Mouse (Mus musculus) cerebellum, postnatal 14 days (tissue): Measurements from ENCODE around the gene Ntan1.
"Not testable (repeated sequence)": the region's sequence is repeated elsewhere in the genome, so short reads cannot be mapped to it uniquely, and the experiment has no call there.

Source experiments
- DNase-seq, 2 experiments: peaks; one replicate each; pipeline ENCODE4 v3.0.0; 2021; ENCODE audit warnings: mixed read lengths in 2 of 2

The Ntan1 gene

GRCm38 (mm10) chr16:13818560-13819393, at the start of gene Ntan1:
TSS of gene Ntan1 (plus strand) at chr16:13818845.
- DNase-seq: peak; percentile 98 to 99

GRCm38 (mm10) chr16:13771603-13772002, 47.0 kb upstream of the Ntan1 start:
- DNase-seq: not testable (repeated sequence)

DNA sequence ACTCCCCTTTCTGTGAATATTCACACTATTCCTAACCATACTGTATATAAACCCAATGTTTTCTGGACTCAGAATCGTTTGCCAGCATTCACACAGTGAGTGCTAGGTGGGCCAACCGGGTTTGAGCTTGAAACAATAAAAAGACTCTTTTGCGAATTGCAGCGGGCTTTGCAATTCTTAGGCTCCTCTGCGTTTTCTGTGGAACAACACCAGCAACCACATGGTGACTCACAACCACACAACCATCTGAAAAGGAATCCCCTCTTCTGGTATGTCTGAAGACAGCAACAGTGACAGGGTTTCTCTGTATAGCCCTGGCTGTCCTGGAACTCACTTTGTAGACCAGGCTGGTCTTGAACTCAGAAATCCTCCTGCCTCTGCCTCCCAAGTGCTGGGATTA, 46.6 kb upstream of the Ntan1 start:
- DNase-seq: not testable (repeated sequence)

DNA sequence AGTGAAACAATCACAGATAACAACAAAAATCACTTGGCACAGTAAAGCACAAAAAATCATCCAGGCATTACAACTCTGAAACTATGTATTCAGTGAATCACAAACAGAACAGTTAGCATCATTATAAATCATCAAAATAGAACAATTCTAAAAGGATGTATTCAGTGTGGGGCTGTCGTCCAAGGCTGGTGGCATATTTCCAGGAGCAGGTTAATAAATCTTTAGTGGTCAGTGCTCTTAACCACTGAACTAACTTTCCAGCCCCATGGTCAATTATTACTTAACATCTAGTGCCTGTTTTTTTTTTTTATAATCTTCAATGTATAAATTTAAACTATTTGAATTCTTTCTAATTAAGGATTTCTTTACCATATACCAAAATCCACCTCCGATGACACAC, 44.6 kb upstream of the Ntan1 start:
- not testable (repeated sequence) for DNase-seq

- DNase-seq: not testable (repeated sequence)
These were observed 44.0 kb upstream of the Ntan1 start for GRCm38 (mm10) chr16:13774651-13775050.

DNA sequence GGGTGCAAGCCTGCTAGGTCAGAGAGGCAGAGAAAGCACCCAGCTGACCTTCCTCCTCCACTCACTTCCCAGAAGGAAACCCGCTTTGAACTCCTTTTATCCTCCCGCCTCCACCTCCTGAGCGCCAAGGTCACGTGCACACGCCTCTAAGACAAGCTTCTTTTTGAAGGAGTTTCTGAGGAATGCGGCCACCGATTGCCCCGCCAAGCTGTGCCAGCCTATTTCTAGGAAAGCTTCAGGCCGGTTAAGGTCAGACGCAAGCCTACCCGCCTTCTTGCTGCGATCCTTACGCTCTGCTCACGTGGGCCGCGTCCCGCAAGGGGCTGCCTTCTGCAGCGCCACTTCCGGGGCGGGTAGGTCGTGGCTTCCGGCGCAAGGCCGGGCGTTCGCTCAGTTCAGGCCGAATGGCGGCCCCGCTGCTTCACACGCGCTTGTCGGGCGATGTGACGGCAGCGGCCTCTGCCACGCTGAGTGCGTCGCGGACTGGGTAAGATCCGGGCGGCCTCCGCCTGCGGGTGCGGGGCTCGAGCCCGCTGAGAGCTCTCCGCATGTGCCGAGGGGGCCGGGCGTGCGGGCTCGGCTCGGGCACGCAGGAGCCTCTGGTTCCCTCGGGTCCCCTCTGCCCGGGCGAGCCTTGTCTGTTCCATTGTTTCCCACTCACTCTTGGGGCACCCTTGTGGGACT, 38.1 kb upstream of the Ntan1 start, which contains the start of gene Rrn3:
Rrn3 (plus strand) TSS at position 356 of the 684 bp plus-strand sequence.
- peak; percentile 90 to 92 for DNase-seq

GRCm38 (mm10) chr16:13781216-13781615, 37.4 kb upstream of the Ntan1 start:
- DNase-seq: peak in 1 of 2 experiments; percentile 10

GRCm38 (mm10) chr16:13785932-13786331, 32.7 kb upstream of the Ntan1 start:
- DNase-seq: no peak

- not testable (repeated sequence) for DNase-seq
These were observed 25.2 kb upstream of the Ntan1 start for GRCm38 (mm10) chr16:13793441-13793840.

- DNase-seq: no peak
These were observed 21.9 kb upstream of the Ntan1 start for GRCm38 (mm10) chr16:13796746-13797175.

DNA sequence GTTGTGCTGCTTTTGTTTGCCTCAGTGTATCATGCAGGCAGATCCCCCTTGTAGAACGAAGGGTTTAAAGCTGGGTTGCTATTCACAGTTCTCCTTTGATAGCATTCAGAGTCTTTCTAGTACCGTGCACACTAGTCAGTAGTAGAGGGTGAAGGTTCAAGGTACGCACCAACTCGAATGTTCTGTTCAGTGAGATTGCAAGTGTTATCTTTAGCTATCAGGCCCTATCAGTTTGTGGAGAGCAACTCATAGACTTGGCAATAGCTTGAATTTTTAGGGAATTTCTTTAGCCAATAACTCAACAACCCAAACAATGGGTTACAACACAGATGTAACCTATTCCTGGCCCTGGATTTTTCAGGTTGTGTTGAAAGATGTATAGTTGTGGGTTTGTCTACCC, 17.4 kb upstream of the Ntan1 start:
- DNase-seq: no peak

GRCm38 (mm10) chr16:13804666-13805065, 14.0 kb upstream of the Ntan1 start:
- peak in 1 of 2 experiments; percentile 17 for DNase-seq

GRCm38 (mm10) chr16:13807616-13808015, 11.0 kb upstream of the Ntan1 start:
- no peak for DNase-seq

- DNase-seq: no peak
These were observed 10.2 kb upstream of the Ntan1 start for GRCm38 (mm10) chr16:13808410-13808809.

DNA sequence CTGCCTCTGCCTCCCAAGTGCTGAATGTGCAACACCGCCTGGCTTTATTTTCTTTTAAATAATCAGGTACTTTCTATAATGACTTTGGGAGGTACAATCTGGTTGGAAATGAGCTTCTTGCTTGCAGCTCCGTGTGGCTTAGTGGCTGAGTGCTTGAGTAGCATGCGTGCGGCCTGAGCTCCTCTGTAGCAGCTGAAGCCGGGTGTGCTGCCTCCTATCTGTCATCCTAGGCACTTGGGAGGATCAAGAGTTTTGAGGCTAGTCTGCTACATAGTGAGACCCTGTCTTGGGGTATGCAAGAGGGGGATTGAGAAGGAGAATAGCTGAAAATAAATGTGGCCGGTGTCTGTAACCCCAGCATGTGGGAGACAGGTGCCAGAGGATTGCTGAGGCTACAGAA, 6.5 kb upstream of the Ntan1 start:
- DNase-seq: no peak

DNA sequence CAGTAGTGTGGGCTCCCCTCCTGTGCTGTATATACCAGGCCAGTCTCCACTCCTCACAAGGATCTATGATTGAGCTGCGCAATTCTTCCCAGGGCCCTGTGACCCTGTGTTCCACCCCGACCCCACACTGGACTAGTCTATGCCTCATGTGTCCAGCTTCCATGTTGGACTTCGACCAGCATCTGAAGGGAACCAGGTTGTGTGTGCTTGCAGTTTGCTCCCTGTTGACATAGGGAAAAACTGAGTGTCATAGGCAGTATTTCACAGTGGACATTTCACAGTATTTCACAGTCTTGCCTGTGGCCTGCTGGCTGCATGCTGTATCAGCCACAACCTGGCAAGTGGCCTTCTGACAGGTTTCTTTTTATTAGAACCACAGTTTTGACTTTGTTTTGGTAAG, 5.4 kb upstream of the Ntan1 start:
- no peak for DNase-seq

GRCm38 (mm10) chr16:13819394-13819743, 724 bp downstream of the Ntan1 start:
- no peak for DNase-seq

DNA sequence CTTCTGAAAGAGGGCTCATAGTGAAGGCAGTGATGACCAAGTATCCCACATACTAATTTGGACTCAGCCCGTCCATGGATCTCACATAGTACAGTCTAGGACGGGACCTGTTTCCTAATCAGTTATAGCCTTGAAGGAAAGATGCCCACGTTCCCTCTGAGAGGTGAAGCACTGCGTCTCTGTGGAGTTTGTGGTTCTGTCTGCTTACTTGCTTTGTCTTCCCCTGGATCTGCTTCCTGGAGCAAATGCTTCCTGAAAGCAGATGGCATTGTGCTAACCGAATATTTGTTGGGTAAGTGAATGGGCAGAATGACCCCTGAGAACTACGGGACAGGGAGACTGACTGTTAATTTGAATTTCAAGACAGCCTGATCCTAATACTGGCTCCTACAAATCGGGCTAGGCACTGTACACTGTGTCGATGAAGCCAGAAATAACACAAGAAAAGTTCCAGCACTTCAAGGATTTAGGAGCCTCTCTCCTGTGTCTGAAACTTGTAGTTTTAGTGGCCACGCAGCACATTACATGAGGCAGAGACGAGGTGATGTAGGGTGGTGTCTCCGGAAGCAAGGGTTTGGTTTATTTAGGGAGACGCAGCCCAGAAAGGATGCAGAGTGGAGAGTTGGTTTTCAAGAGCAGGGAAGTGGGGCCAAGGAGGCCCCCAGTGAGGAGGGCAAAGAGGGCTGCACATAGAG, 1.3 kb downstream of the Ntan1 start:
- DNase-seq: no peak

- no peak for DNase-seq
These were observed 2.1 kb downstream of the Ntan1 start for GRCm38 (mm10) chr16:13820771-13821170.

- no peak for DNase-seq
These were observed 7.3 kb downstream of the Ntan1 start for GRCm38 (mm10) chr16:13825781-13826490.

DNA sequence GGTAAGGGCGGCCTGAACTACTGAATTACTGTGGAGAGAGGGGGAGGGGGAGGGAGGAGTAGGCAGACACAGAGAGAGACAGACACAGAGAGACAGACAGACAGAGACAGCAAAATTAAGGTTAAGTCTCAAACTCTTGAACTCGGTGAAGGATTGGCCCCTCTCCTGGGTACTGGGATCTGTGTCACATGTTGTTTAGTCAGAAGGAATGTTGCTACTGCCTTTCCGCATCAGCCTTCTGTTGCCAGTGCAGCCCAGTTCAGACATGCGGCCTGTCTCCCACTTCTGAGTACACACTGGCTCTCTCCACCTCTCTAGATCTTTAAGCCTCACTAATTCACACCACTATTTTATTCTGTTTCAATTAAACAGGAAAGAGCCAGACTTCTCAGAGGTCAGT, 7.9 kb downstream of the Ntan1 start:
- DNase-seq: no peak

DNA sequence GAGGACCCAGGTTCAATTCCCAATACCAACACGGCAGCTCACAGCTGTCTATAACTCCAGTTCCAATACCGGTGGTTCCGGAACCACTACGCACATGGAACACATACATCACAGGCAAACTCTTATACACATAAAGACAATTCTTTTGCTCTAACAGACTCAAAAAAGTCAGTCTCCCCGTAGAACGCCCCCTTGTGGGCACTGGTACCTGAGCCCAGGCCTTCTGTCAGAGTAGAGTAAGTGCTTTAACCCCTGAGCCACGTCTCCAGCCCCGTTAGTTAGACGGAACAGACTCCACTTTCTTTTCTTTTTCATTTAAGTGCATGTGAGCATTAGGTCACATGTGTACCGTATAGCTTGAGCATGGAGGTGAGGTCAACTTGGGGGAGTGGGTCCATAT, 11.8 kb downstream of the Ntan1 start:
- no peak for DNase-seq

DNA sequence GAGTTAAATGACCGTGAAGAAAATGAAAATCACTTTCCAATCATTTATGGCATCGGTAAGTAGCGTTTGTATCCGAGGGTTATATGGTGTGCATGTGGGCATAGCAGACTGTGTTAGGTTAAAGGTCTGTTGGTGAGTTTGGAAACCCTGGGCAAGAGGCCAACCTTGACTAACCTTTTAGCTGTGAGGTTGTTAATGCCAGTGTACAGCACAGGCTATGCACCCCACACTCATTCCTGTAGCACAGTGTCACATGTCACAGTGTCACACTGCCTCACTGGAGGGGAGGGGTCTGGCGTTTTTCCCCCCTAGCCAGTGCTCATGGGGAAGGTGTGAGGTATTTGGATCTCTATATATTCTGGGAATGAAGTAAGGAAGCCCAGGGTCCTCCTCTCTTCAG, 13.0 kb downstream of the Ntan1 start:
- no peak for DNase-seq
